Mouse (Mus musculus) brain, embryonic 14.5 days (tissue): ENCODE data around the gene Atp11c.

Experiments used
- CTCF ChIP-seq: fragments of 200-500 bp; IDR thresholded peaks from 2 replicates; pipeline ENCODE4 v1.5.1; 2012; ENCODE audit warnings: inconsistent platforms, mild to moderate bottlenecking, moderate library complexity, borderline replicate concordance; ENCODE audit not compliant: insufficient read depth, insufficient read length; ENCODE audit errors: extremely low read depth
- POLR2A ChIP-seq: fragments of 200-500 bp; IDR thresholded peaks from 2 replicates; pipeline ENCODE4 v1.6.1; 2012; ENCODE audit warnings: mild to moderate bottlenecking, inconsistent platforms, borderline replicate concordance; ENCODE audit not compliant: poor library complexity, insufficient read depth, insufficient read length, severe bottlenecking; ENCODE audit errors: extremely low read depth

GRCm38 (mm10) chrX:60329735-60330134 is 262.8 kb downstream of the Atp11c start:
- no peak for TF ChIP-seq CTCF
- TF ChIP-seq POLR2A: no peak
